Mouse (Mus musculus) olfactory bulb, adult 2 months (tissue): ENCODE measurements at regions not wholly inside any gene's neighbourhood (a gene's known extent, or its start where the extent isn't known, plus 50 kb on each side); places are given as distances from the start of the nearest gene placed in this dataset.

Experiments used
- CTCF ChIP-seq: fragments of 200-500 bp; IDR thresholded peaks from 2 replicates; pipeline ENCODE4 v1.5.1; 2012; ENCODE audit warnings: low read depth, mild to moderate bottlenecking, low read length, moderate library complexity; ENCODE audit not compliant: insufficient read depth
- POLR2A ChIP-seq: fragments of 200-500 bp; IDR thresholded peaks from 2 replicates; pipeline ENCODE4 v1.6.1; 2012; ENCODE audit warnings: mild to moderate bottlenecking, low read depth, low read length, moderate library complexity; ENCODE audit not compliant: insufficient read depth

GRCm38 (mm10) chr2:128454509-128454908 lies 136.5 kb upstream of the Spdye4c start:
- TF ChIP-seq POLR2A (no peak), CTCF (no peak)
